Mouse (Mus musculus) heart, embryonic 14.5 days (tissue): ENCODE data around the gene Sspn. TPM values are rescaled to one million over a fixed set of nuclear protein-coding genes. Genes with fewer than 3 reads are reported as not detected.

Source experiments
- ATAC-seq: fragments of 200-750 bp; cut with Nextera tagmentation; 2 replicates; pipeline ENCODE4 v1.8.0; 2017; ENCODE audit warnings: low read depth, moderate TSS enrichment; ENCODE audit not compliant: insufficient number of reproducible peaks, insufficient read depth, low FRiP score
- H3K27ac ChIP-seq, 2 experiments: fragments of 200-500 bp in 1 of 2; fragments of 300-500 bp in 1 of 2; sonication (generic) in 1 of 2; replicated peaks in 1 of 2; 2 replicates each; pipeline ENCODE4 v1.5.1; 2012 to 2014; ENCODE audit warnings: low read depth in 2 of 2, low read length in 2 of 2, control low read depth in 1 of 2, mild to moderate bottlenecking in 1 of 2, mixed read lengths in 1 of 2; ENCODE audit not compliant: control insufficient read depth in 1 of 2, insufficient read depth in 1 of 2
- H3K27me3 ChIP-seq: fragments of 300-500 bp; sonication (generic); 2 replicates; pipeline ENCODE4 v1.6.1; 2014; ENCODE audit warnings: mild to moderate bottlenecking, low read length, control low read depth; ENCODE audit not compliant: control insufficient read depth, insufficient read depth
- H3K36me3 ChIP-seq: fragments of 300-500 bp; sonication (generic); 2 replicates; pipeline ENCODE4 v1.6.1; 2014; ENCODE audit warnings: mild to moderate bottlenecking, control low read depth, low read length, mixed read lengths; ENCODE audit not compliant: control insufficient read depth, insufficient read depth
- H3K4me1 ChIP-seq, 2 experiments: fragments of 200-500 bp in 1 of 2; fragments of 300-500 bp in 1 of 2; sonication (generic) in 1 of 2; 2 replicates each; pipeline ENCODE4 v1.6.1; 2012 to 2014; ENCODE audit warnings: low read length in 2 of 2, control low read depth in 1 of 2, mixed read lengths in 1 of 2; ENCODE audit not compliant: control insufficient read depth in 2 of 2, insufficient read depth in 2 of 2
- H3K4me2 ChIP-seq: fragments of 300-500 bp; sonication (generic); 2 replicates; pipeline ENCODE4 v1.6.1; 2014; ENCODE audit warnings: mild to moderate bottlenecking, low read length
- H3K4me3 ChIP-seq, 2 experiments: fragments of 200-500 bp in 1 of 2; fragments of 300-500 bp in 1 of 2; sonication (generic) in 1 of 2; 2 replicates each; pipeline ENCODE4 v1.5.1; 2012 to 2014; ENCODE audit warnings: low read length in 2 of 2, mild to moderate bottlenecking in 2 of 2, control low read depth in 1 of 2, low read depth in 1 of 2, moderate library complexity in 1 of 2; ENCODE audit not compliant: control insufficient read depth in 1 of 2, insufficient read depth in 1 of 2
- H3K9ac ChIP-seq: fragments of 300-500 bp; sonication (generic); 2 replicates; pipeline ENCODE4 v1.6.1; 2014; ENCODE audit warnings: mild to moderate bottlenecking, low read length
- H3K9me3 ChIP-seq: fragments of 300-500 bp; sonication (generic); 2 replicates; pipeline ENCODE4 v1.6.1; 2016; ENCODE audit warnings: low read length, control low read depth; ENCODE audit not compliant: control insufficient read depth
- WGBS: fragments of 180-500 bp; shearing (Covaris S2); extraction: QIAGEN DNeasy Blood & Tissue Kit; methylation state at CpG from one replicate; pipeline ENCODE4 v1.1.7; 2014; 5-methylcytosine and 5-hydroxymethylcytosine counted together
- polyA plus RNA-seq: library from polyadenylated mRNA; unstranded; fragments of >200 nt; fragmentation: Nextera tagmentation; extraction: Ambion mirVana; gene quantifications from 2 replicates; pipeline ENCODE4 v1.2.1, GENCODE M21; 2014

Gene Sspn
- polyA plus RNA-seq, 1 experiment from 2014 or later, result 66.4 TPM

DNA sequence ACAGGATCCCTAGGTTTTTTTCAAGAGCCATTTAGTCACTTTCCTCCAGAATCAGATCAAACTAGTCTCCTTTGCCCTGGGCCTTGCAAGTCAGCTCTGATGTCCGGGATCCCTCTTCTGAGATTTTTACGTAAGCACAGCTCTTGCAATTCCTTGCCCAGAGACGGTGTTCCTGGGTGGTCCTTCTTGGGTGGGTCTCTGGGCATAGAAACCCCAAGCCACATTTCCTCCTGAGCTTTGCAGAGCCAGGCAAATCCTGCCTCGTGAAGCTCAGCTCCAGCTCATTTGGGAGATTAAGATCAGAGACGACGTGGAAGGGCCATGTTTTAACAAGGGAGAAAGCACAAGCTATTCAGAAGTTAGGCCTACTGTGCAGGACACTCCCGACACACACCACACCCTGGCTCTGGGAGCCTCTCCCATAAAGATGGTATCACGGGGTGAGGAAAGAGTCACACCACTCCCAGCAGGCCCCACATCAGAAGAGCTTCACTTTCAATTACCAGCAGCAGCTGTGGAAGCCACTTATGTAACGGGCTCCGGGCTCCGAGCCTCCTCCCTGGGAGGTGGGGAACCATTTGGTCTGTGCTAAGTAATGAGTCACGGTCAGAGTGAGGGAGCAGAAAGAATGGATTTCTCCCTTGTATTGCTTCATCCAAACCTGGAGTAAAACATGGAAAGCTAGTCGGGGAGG, 67.0 kb downstream of the Sspn start:
- Histone ChIP-seq H3K9me3 (no peaks in the 10 kb centered on the region), H3K27me3 (no peaks in the 10 kb centered on the region), H3K4me3 (no peak overlapping the region), H3K9ac (no peak overlapping the region), H3K36me3 (no peaks in the 10 kb centered on the region), H3K4me2 (no peak overlapping the region), H3K4me1 (peaks cover 3 to 5% of the 10 kb centered on the region in 2 experiments; a peak in 2 of 4 replicates), H3K27ac (no peak overlapping the region)
- 28% methylated on average over 13 of the region's 13 CpGs for WGBS
- no peak for ATAC-seq

DNA sequence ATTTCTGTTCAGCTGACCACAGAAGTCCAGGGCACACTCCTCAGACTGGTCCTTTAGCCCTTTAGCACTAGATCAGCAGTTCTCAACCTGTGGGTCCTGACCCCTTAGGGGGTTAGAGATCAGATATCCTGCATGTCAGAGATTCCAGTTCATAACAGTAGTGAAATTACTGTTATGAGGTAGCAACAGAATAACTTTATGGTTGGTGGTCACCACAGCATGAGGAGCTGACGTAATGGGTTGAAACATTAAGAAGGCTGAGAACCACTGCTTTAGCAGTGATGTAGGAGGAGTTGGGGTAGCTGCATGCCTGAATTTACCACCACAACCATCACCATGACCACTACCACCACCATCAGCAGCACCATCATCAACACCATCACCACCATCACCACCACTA, 69.3 kb downstream of the Sspn start:
- Histone ChIP-seq H3K9ac (no peak overlapping the region), H3K27me3 (no peaks in the 10 kb centered on the region), H3K27ac (no peak overlapping the region), H3K9me3 (no peaks in the 10 kb centered on the region), H3K4me1 (peaks cover 7 to 9% of the 10 kb centered on the region in 2 experiments; a peak in 3 of 4 replicates), H3K4me2 (no peak overlapping the region), H3K36me3 (no peaks in the 10 kb centered on the region), H3K4me3 (no peak overlapping the region)
- no peak for ATAC-seq
- WGBS, result 96% methylated on average over 1 of the region's 1 CpGs

DNA sequence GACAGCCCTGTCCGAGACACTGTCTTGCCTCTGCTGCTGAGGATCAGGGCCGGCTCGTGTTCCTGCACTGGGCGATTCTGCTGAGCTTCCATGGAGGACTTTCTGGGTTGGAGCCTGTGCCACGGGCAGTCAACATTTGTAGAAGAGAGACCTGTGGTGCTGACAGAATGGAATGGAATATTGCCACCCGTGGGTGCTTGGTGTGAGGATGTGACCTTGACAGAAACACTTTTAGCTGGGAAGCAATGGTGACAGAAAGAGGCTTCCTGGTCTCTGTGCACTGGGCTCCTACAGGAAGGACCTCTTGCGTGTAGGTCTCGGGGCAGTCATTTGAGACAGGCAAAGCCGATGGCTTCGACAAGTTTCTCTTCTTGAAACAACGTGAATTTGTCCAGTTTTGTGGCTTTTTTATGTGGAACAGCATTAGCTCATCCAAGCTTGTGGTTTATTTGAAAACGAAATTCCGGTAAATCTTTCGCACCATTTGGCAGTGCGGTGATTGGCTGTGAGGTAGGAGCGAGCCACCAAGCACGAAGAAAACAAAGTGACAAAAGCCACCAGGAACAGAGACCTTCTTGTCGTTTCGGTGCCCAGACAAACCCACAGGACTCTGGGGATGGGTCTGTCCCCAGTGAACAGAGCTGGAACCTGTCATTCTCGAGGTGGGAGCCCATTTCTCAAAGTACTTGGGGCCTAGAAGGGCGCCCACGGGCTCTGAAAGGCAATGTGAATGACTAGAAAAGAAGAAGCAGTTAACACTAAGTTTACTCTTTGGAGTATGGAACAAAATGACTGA, 70.2 kb downstream of the Sspn start:
- ATAC-seq, result no peak
- WGBS, result 79% methylated on average over 22 of the region's 22 CpGs
- no peaks in the 10 kb centered on the region for H3K36me3 ChIP-seq

DNA sequence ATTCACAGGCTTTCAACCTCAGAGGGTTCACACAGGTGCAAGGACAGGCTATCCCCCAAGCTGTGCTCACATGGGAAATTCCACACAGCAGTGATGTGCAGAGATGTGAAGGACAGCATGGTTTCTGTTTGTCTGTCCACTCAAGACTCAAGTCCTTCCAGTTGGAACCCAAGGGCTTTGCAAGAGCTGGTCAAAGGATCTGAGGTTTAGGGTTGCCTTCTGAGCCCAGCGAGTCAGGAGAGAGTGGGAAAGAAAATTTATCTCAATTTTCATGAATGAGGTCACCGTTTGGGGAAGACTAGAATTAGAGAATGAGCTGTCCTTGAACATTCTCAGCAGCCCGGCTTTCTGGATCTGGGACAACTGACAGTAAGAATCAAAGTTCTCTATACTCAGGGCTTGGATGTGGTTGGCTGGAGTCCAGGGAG, 72.7 kb downstream of the Sspn start:
- Histone ChIP-seq H3K9ac (no peak overlapping the region), H3K36me3 (no peaks in the 10 kb centered on the region), H3K4me1 (peaks cover 27 to 31% of the 10 kb centered on the region in 2 experiments), H3K27ac (no peak overlapping the region), H3K4me2 (no peak overlapping the region), H3K9me3 (no peaks in the 10 kb centered on the region), H3K27me3 (no peaks in the 10 kb centered on the region), H3K4me3 (no peak overlapping the region)
- 38% methylated on average over 3 of the region's 3 CpGs for WGBS
- ATAC-seq, result no peak

More for the DNA sequence above, 70.2 kb downstream of the Sspn start:
- Histone ChIP-seq H3K27ac (no peak overlapping the region), H3K4me1 (peaks cover 10% of the 10 kb centered on the region in 2 experiments), H3K4me2 (no peak overlapping the region), H3K4me3 (no peak overlapping the region), H3K27me3 (no peaks in the 10 kb centered on the region), H3K9me3 (no peaks in the 10 kb centered on the region), H3K9ac (no peak overlapping the region)

DNA sequence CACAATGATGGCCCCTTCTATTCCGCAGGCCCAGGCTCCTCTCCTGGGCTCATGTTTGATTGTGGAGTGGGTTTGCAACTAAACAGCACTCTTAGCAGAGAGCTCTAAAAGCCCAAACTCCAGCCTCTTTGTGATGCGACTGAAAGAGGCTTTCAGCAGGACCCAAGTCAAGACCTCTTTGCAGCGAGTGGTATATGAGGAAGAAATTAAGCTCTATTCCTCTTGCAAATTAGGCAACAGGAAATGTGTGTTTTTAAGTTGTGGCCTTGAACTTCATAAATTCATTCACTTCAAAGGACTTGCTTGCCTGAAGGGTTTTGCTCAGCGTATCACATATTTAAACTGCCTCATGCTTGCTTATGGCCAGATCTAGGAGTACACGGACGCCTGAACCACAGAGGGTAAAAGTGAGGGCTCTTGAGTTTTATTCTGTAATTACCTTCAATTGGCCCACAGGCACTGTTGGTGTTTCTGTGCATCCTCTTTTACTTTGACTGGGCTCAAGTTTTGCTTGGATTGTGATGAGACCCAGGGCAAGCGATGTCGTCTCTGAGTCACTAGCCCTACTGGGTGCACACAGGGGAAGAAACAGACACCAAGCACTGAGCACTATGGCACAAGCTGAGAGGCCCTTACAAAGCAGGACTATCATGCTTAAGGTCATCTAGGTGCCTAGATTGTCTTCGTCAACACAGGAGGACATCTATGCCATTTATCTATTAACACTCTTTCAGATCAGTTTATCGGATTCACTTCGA, 73.9 kb downstream of the Sspn start:
- Histone ChIP-seq H3K4me1 (peaks cover 36 to 41% of the 10 kb centered on the region in 2 experiments), H3K9ac (no peak overlapping the region), H3K9me3 (no peaks in the 10 kb centered on the region), H3K4me3 (no peak overlapping the region), H3K4me2 (no peak overlapping the region), H3K36me3 (no peaks in the 10 kb centered on the region), H3K27ac (no peak overlapping the region), H3K27me3 (no peaks in the 10 kb centered on the region)
- 89% methylated on average over 11 of the region's 11 CpGs for WGBS
- ATAC-seq, result no peak

DNA sequence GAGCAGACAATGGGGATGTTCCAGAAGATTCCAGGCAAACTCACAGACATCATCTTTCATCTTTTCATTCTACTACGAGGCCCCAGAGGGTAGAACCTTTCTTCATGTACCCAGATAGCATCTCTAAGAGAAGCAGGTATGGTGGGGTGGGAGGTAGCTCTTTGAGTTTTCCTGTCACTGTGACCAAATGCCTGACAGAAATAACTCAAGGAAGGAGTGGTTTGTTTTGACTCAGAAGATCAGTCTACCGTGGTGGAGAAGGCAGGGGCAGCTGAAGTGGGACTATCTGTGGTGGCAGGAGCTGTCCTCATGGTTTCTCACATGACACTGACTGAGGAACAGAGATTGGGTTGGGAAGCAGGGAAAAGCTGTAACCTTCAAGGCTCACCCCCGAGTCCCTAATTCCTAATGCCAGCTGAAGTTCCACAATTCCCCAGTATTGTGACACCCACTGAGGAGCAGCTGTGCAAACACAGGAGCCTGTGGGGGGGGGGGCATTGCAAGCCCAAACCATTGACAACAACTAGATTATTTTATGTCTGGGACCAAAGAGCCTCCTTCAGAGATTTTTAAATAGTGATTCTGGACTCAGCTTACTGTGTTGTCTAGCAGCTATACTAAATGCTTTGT, 74.6 kb downstream of the Sspn start:
- no peaks in the 10 kb centered on the region for H3K9me3 ChIP-seq
- H3K27me3 ChIP-seq, result no peaks in the 10 kb centered on the region
- H3K4me3 ChIP-seq, result no peak overlapping the region
- no peak for ATAC-seq
- no peak overlapping the region for H3K9ac ChIP-seq
- H3K4me1 ChIP-seq, result peaks cover 43 to 49% of the 10 kb centered on the region in 2 experiments
- WGBS, result 39% methylated on average over 3 of the region's 3 CpGs
- H3K4me2 ChIP-seq, result no peak overlapping the region
- no peak overlapping the region for H3K27ac ChIP-seq
- H3K36me3 ChIP-seq, result no peaks in the 10 kb centered on the region

DNA sequence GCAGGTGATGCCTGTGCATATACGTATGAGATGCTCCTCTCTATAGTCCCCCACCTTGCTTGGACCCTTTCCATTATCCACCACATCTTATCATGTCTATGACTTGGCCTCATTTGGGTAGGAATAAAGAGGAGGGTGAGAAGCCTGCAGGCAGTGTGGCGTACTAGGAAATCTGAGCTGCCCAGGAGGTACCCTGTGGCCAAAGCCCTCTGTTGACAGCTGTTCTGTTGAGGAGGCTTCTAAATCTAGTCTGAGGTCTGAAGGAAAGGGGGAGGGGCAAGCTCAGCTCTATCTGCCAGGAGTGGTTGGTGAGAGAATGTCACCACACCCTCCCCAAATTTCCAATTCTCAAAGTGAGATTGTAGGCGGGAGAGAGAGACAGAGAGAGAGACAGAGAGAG, 75.3 kb downstream of the Sspn start:
- peaks cover 46 to 50% of the 10 kb centered on the region in 2 experiments for H3K4me1 ChIP-seq
- no peaks in the 10 kb centered on the region for H3K27me3 ChIP-seq
- H3K4me3 ChIP-seq, result no peak overlapping the region
- 83% methylated on average over 3 of the region's 3 CpGs for WGBS
- ATAC-seq, result no peak
- no peaks in the 10 kb centered on the region for H3K36me3 ChIP-seq
- no peaks in the 10 kb centered on the region for H3K9me3 ChIP-seq
- H3K27ac ChIP-seq, result no peak overlapping the region
- H3K4me2 ChIP-seq, result no peak overlapping the region
- H3K9ac ChIP-seq, result no peak overlapping the region
